Mouse (Mus musculus) G1E-ER4 (cell line): ENCODE data around the gene Ptpn12. TPM values are rescaled to one million over a fixed set of nuclear protein-coding genes. Genes with fewer than 3 reads are reported as not detected.
A peak's percentile ranks its signal among the peaks of the same experiment; 100 is the strongest.

Experiments
- GATA1 ChIP-seq: IDR thresholded peaks from one replicate; pipeline ENCODE4 v1.8.0; 2012; ENCODE audit warnings: low read length, inconsistent platforms
- polyA plus RNA-seq: library from polyadenylated mRNA; stranded (reverse); fragments of >175 nt; gene quantifications from 2 replicates; pipeline ENCODE4 v1.2.3, GENCODE M21; 2012

The Ptpn12 gene
- polyA plus RNA-seq, 1 experiment: 36.0 TPM

DNA sequence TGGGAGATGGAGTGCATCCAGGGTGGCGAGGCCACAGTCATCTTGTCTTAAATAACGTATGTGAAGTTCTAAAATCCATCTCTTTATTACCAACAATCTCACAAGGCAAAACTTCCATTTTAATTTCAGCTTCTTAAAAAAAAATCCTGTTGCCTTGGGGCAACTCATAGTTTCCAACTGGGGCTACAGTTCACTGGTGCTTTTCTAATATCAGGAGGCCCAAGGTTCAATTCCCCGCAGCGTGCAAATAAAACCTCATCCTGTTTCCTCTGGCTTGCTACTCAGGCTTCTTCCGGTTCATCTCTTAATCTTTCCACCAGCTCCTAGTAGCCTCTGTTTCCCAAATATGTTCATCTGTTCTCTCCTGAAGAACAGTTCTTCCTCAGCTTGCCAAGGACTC lies 17.6 kb downstream of the Ptpn12 start:
- no peak for TF ChIP-seq GATA1

DNA sequence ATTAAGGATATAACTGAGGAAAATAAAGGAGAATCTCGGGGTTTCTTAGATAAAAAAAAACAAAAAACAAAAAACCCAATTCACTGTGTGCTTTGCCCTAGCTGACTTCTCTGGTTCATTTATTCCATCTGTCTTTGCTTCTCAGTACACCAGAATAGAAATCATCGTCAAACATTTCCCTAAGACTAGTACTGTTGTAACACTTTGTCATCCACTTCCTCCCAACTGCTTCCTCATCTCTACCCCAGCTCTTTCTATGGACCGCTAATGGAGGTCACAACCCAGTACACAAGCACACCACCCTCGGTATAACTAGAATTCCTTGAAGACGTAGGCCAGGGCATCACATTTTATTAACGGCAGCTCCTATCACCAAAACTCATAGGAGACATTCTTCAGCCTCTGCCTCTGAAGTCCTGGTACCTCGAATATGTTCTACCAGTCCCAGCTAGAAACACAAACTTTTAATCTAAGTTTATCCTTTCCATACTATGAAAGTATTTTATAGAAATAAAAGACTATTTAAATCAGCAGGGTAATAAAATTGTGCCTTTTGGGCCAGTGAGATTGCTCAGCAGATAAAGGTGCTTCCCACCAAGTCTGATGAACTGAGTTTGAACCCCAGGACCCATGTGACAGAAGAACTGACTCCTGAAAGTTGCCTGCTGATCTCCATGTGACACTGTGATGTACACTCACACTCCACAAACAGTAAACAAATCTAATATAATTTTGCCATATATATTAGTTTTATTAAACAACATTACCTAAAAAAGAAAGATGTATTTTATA lies 19.8 kb downstream of the Ptpn12 start:
- no peak for TF ChIP-seq GATA1

DNA sequence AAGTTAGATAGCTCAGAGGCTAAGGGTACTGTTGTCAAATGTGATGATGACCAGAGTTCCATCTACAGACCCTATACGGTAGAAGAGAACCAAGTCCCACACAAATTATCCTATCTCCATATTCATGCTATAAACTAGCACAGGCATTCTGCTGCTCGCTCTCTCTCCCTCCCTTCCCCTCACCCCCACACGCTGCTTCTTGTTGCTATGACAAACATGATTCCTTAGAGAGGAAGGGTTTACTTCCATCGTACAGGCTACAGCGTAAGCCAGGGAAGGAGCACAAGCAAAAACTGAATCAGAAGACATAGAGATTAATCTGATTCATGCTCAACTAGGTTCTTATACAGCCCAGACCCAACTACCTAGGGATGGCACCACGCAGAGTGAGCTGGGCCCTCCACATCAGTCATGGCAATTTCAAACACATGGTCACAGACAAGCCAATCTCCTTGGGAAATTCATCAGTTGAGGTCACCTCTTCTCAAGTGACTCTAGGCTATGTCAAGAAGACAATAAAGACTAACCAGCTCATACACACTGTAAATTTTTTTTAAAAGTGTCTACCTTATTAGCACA lies 21.2 kb downstream of the Ptpn12 start:
- TF ChIP-seq GATA1: no peak

DNA sequence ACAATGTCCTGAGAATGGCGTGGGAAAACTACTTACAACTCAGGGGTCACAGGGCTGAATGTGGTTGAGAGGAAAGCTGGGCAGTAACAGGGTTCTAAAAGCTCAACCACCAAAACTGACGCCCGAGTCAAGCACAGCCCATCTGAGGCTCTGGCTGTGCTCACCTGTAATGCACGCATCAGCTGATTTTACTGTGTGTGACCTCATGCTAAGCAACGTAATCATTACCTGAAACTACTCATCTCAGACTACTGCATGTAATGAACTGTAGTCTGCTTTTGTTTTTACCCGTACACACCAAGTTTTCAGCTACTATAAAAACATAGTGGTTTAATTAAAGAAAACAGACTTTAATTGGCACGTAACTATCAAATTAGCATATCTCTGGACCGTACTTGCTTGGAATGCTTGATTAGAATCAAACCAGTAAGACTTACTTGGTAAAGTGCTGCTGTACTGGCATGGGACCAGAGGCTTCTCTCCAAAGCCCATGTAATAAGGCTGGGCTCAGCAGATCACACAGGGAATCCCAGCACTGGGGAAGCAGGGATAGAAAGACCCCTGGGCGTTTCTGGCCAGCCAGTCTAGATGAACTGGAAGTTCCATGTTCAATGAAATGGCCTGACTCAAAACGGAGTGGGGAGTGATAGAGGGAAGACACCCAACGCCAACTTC lies 22.2 kb downstream of the Ptpn12 start:
- TF ChIP-seq GATA1: no peak

DNA sequence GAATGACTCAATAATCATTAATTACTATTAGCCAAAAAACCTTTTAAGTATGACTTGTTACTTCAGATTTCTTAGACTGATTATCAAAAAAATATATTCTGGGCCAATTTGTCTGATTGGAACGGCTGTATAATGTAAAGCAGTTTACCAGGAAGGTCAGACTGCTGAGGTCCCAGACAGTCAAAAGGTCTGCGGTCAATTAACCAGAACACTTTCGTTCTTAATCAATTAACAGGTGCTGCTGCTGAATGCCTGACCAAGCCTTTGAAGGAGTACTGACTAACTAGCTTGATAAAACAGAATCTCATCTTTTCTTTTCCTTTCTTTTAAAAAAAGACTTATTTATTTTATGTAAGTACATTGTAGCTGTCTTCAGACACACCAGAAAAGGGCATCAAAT lies 23.1 kb downstream of the Ptpn12 start:
- no peak for TF ChIP-seq GATA1

DNA sequence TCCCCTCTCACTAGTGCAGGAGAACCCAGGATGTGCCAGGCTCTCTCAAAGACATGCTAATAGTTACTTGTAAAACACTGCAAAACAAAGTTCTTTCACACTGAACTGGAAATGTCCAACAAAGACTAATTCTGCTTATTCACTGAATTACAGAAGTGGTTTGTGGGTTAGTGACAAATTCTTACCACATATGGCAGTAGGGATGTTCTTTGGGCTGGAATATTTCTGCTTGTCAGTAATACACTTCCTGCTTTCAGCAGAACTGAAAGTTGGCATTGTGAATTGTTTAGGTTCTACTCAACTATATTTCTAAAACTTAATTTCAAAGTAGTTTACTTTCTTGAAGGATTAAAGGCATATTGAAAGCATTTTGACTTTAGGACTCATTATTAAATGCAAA lies 25.5 kb downstream of the Ptpn12 start:
- no peak for TF ChIP-seq GATA1

DNA sequence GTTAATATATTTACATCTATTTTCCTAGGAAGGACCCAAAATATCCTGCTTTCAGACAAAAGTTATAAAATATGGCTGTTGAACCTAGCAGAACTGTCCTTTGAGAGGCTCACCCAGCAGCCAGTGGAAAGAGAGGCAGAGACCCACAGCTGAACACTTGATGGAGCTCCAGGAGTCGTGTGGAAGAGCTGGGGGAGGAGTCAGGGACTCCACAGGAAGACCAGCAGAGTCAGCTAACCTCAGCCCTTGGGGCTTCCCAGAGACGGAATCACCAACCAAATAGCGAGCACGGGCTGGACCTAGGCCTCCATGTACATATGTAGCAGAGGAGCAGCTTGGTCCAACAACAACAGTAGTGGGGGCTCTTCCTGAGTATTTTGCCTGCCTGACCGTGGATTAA lies 38.6 kb downstream of the Ptpn12 start:
- no peak for TF ChIP-seq GATA1

DNA sequence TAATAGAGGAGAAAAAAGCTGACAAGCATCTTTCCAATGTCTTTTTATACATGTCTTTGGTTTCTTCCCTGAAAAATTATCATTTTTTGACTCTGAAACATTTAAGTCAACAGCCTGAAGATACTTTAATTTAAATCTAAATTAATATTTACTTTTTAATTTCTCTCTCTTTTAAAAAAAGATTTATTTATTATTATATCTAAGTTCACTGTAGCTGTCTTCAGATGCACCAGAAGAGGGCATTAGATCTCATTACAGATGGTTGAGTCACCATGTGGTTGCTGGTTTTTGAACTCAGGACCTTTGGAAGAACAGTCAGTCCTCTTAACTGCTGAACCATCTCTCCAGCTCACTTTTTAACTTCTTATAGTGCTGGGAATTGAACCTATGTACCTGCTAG lies 44.8 kb downstream of the Ptpn12 start:
- TF ChIP-seq GATA1: no peak

DNA sequence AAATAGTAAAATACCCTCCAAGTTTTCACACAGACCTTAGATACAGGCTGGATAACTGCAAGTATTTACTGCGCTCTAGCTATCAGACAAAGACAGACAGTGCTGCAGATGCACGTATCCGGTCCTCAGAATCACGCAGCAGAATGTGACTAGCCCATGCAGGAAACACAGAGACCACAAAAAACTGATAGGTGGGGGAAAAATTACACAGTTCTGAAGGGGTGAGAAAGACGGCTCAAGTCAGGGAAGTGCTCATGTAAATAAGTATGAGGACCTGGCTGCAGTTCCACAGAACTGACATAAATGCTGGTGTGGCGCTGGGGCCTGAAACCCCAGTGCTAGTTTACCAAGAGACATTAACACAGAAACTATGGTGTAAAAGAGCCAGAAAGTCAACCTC lies 53.0 kb downstream of the Ptpn12 start:
- TF ChIP-seq GATA1: peak; percentile 75

DNA sequence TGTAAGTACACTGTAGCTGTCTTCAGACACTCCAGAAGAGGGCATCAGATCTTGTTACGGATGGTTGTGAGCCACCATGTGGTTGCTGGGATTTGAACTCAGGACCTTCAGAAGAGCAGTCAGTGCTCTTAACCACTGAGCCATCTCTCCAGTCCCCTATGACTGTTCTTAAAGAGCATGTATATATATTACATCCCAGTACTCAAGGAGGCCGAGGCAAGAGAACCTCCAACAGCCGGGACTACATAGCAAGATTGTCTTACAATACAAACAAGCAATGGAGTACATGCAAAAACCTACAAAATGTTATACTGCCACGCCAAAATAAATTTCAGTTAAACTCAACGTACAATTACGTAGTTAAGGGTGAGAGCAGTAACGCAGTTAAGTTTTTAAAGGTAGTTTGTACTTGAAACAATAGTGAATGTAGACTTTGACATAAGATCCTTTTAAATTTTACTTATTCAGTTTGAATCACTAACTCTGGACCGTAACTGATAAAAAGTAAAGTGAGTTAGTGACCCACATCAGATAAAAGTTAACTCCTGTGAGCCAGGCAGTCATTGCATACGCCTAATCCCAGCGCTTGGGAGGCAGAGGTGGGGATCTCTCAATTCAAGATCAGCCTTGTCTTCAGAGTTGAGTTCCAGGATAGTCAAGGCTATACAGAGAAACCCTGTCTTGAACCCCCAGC lies 53.9 kb downstream of the Ptpn12 start:
- no peak for TF ChIP-seq GATA1

DNA sequence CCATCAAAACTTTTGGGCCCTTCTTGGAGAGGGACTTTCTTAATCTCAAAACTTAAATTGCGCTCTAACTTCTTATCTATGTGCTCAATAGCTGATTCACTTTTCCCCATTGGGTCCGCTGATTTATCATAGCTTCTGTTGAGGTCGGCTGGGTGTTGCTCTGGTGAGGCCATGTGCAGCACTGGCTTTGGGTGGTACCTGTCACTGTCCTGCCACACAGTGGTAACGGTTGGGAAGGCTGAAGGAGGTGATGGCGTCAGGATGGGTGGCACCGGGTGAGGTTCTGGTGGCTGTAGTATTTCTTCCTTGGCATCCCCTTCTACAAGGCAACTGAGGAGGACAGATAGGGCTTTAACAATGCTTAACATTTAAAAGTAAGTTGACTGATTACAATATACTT lies 57.3 kb downstream of the Ptpn12 start:
- TF ChIP-seq GATA1: peak; percentile 8

DNA sequence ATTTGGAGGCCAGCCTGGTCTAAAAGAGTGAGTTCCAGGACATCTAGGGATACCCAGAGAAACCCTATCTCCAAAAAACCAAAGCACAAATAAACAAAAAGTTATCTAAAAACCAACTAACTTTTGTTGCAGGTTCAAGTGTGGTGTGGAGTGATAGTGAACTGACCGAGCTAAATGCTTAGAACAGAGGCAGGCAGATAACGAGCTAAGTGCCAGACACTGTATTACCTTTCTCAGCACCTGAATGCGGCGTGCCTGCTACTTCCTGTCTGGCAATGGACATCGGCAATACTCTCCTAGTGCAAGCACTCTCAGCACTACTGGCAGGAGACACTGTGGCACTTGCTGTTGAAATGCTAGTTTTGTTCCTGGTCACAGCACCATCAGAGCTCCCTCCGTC lies 58.2 kb downstream of the Ptpn12 start:
- peak; percentile 9 for TF ChIP-seq GATA1

DNA sequence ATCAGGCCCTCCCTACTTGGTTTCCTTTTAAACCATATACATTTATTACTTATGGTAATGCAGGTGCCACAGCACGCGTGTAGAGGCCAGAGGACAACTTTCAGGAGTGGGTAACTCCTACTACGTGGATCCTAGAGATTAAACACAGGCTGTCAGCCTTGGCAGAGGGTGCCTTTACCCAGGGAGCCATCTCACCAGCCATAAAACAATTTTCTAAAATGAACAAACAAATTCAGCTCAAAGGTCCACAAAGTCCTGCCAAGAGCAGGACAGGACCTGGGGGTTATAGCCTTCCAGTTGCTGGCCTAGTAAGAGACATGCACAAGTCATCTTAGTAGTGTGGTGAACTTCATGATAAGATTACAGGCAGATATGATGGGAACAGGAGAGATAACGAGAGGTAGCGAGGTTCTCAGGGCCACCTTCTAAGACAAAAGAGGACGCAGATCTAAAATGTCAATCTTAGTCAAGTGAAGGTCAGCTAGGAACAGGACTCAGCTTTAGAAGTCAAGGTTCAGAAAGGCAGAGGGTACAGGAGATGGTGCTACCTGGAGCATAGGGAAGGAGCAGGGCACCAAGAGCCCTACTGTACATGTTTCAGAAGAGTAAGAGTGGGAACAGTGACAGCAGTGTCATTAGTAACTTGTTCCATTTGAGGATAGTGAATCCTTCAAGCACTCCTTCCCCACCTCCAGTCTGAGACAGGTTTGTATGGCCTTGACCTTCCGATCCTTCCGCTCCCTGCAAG lies 65.5 kb downstream of the Ptpn12 start:
- TF ChIP-seq GATA1: no peak

DNA sequence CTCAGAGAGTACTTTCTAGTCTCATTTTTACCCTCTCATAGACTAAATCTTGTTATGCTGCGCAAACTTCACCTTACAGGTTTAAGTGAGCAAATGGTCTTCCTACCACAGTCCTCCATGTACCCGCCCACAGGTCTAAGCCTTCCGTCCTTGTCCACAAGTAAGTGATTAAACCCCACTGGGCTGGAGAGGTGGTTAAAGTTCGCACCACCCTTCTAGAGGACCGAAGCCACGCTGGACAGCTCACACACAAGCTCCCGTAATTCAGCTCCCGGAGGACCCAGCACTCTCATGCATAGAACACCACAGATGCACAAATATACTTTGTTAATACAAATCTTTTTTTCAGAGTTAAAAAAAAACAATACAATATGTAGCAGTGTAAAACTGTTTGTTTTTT lies 69.4 kb downstream of the Ptpn12 start:
- no peak for TF ChIP-seq GATA1

DNA sequence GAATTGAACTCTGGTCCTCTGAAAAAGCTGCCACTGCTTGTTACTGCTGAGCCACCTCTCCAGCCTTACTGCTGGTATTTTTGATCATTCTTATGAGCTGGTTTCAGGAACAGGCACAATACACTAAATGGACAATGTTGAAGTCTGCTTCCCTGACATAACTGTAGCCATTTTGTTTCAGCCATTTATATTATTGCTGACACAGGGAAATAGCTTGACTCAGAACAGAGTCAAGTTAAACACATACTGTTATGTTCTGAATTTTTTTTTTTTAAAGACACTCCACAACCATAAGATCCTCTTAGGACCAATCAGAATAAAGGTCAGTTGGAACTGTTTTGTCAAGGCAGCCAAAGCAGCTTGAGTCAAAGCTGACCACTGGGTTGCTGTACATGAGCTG lies 72.2 kb downstream of the Ptpn12 start:
- TF ChIP-seq GATA1: no peak
